Mouse (Mus musculus) heart, adult 2 months (tissue): ENCODE measurements around the gene Plekhm3.

Experiments
- CTCF ChIP-seq: fragments of 200-600 bp; IDR thresholded peaks from 2 replicates; pipeline ENCODE4 v1.8.1; 2022; ENCODE audit warnings: antibody characterized with exemption, mild to moderate bottlenecking, moderate library complexity
- EP300 ChIP-seq: fragments of 200-500 bp; IDR thresholded peaks from 2 replicates; pipeline ENCODE4 v1.6.1; 2011; ENCODE audit warnings: low read depth, low read length, control low read depth; ENCODE audit not compliant: insufficient read depth

GRCm38 (mm10) chr1:64907740-64908139 is 48.9 kb downstream of the Plekhm3 start:
- TF ChIP-seq CTCF (no peak), EP300 (no peak)
